Mouse (Mus musculus): ENCODE measurements at regions not wholly inside any gene's neighbourhood (a gene's known extent, or its start where the extent isn't known, plus 50 kb on each side); places are given as distances from the start of the nearest gene placed in this dataset.

- H3K27ac ChIP-seq = no peak overlapping the region
- no peak overlapping the region for H3K4me3 ChIP-seq
- no peaks in the 10 kb centered on the region for H3K36me3 ChIP-seq
- H3K27me3 ChIP-seq (ENCODE audit: insufficient read depth, poor library complexity, severe bottlenecking) = no peaks in the 10 kb centered on the region
- H3K9me3 ChIP-seq = no peaks in the 10 kb centered on the region
- no peak for DNase-seq (ENCODE audit: low spot score)
- no peaks in the 10 kb centered on the region; the same call in 1 of the 2 replicates for H3K4me1 ChIP-seq (replicated peaks)
- 84% methylated on average over 2 of the region's 2 CpGs for WGBS
Observed at GRCm38 (mm10) chr7:138679575-138679974, 166.3 kb upstream of the Ppp2r2d start.

GRCm38 (mm10) chr7:138672959-138673358, 172.9 kb upstream of the Ppp2r2d start:
- Histone ChIP-seq H3K9me3 (no peaks in the 10 kb centered on the region), H3K27me3 (ENCODE audit: insufficient read depth, poor library complexity, severe bottlenecking) (no peaks in the 10 kb centered on the region), H3K4me3 (no peak overlapping the region), H3K4me1 (replicated peaks) (peaks cover 15% of the 10 kb centered on the region), H3K36me3 (no peaks in the 10 kb centered on the region), H3K27ac (no peak overlapping the region)
- WGBS = 44% methylated on average over 1 of the region's 1 CpGs
- DNase-seq (ENCODE audit: low spot score) = no peak

GRCm38 (mm10) chr7:138668337-138668736, 177.5 kb upstream of the Ppp2r2d start:
- Histone ChIP-seq H3K9me3 (no peaks in the 10 kb centered on the region), H3K27me3 (ENCODE audit: insufficient read depth, poor library complexity, severe bottlenecking) (no peaks in the 10 kb centered on the region), H3K27ac (peak overlapping the region; percentile 24; the same call in 1 of the 2 replicates), H3K4me3 (no peak overlapping the region), H3K36me3 (no peaks in the 10 kb centered on the region), H3K4me1 (replicated peaks) (peaks cover 20% of the 10 kb centered on the region)
- 38% methylated on average over 4 of the region's 4 CpGs for WGBS
- DNase-seq (ENCODE audit: low spot score) = peak; percentile 12

GRCm38 (mm10) chr7:138660124-138660523, 185.8 kb upstream of the Ppp2r2d start:
- no peak overlapping the region for H3K27ac ChIP-seq
- no peaks in the 10 kb centered on the region for H3K27me3 ChIP-seq (ENCODE audit: insufficient read depth, poor library complexity, severe bottlenecking)
- no peak for DNase-seq (ENCODE audit: low spot score)
- H3K36me3 ChIP-seq = no peaks in the 10 kb centered on the region
- 87% methylated on average over 4 of the region's 4 CpGs for WGBS
- no peaks in the 10 kb centered on the region for H3K9me3 ChIP-seq
- H3K4me3 ChIP-seq = no peak overlapping the region
- peaks cover 11% of the 10 kb centered on the region; the same call in 1 of the 2 replicates for H3K4me1 ChIP-seq (replicated peaks)

GRCm38 (mm10) chr7:138657521-138657920, 188.4 kb upstream of the Ppp2r2d start:
- H3K27ac ChIP-seq = no peak overlapping the region
- no peaks in the 10 kb centered on the region for H3K27me3 ChIP-seq (ENCODE audit: insufficient read depth, poor library complexity, severe bottlenecking)
- DNase-seq (ENCODE audit: low spot score) = no peak
- WGBS = 87% methylated on average over 4 of the region's 4 CpGs
- H3K4me1 ChIP-seq (replicated peaks) = peaks cover 11% of the 10 kb centered on the region; the same call in 1 of the 2 replicates
- H3K4me3 ChIP-seq = no peak overlapping the region
- peaks cover 2% of the 10 kb centered on the region; the same call in 1 of the 2 replicates for H3K9me3 ChIP-seq
- no peaks in the 10 kb centered on the region for H3K36me3 ChIP-seq

GRCm38 (mm10) chr7:138657076-138657475, 188.8 kb upstream of the Ppp2r2d start:
- Histone ChIP-seq H3K4me1 (replicated peaks) (peaks cover 11% of the 10 kb centered on the region; the same call in 1 of the 2 replicates), H3K9me3 (peaks cover 5% of the 10 kb centered on the region; the same call in 1 of the 2 replicates), H3K4me3 (no peak overlapping the region), H3K27ac (no peak overlapping the region), H3K27me3 (ENCODE audit: insufficient read depth, poor library complexity, severe bottlenecking) (no peaks in the 10 kb centered on the region), H3K36me3 (no peaks in the 10 kb centered on the region)
- 89% methylated on average over 2 of the region's 2 CpGs for WGBS
- no peak for DNase-seq (ENCODE audit: low spot score)

- DNase-seq (ENCODE audit: low spot score) = no peak
- Histone ChIP-seq H3K9me3 (peaks cover 7% of the 10 kb centered on the region; the same call in 1 of the 2 replicates), H3K4me1 (replicated peaks) (peaks cover 11% of the 10 kb centered on the region; the same call in 1 of the 2 replicates), H3K27me3 (ENCODE audit: insufficient read depth, poor library complexity, severe bottlenecking) (no peaks in the 10 kb centered on the region), H3K4me3 (no peak overlapping the region), H3K27ac (no peak overlapping the region), H3K36me3 (no peaks in the 10 kb centered on the region)
- 69% methylated on average over 3 of the region's 3 CpGs for WGBS
Observed at GRCm38 (mm10) chr7:138655940-138656339, 189.9 kb upstream of the Ppp2r2d start.

- H3K4me3 ChIP-seq = no peak overlapping the region
- H3K27me3 ChIP-seq (ENCODE audit: insufficient read depth, poor library complexity, severe bottlenecking) = no peaks in the 10 kb centered on the region
- H3K9me3 ChIP-seq = peaks cover 7% of the 10 kb centered on the region; the same call in 1 of the 2 replicates
- WGBS = 94% methylated on average over 5 of the region's 5 CpGs
- H3K27ac ChIP-seq = no peak overlapping the region
- H3K4me1 ChIP-seq (replicated peaks) = peaks cover 5% of the 10 kb centered on the region; the same call in 1 of the 2 replicates
- DNase-seq (ENCODE audit: low spot score) = no peak
- H3K36me3 ChIP-seq = no peaks in the 10 kb centered on the region
Observed at GRCm38 (mm10) chr7:138650946-138651345, 194.9 kb upstream of the Ppp2r2d start.

- peaks cover 6% of the 10 kb centered on the region; the same call in 1 of the 2 replicates for H3K9me3 ChIP-seq
- H3K36me3 ChIP-seq = no peaks in the 10 kb centered on the region
- 86% methylated on average over 2 of the region's 2 CpGs for WGBS
- H3K27me3 ChIP-seq (ENCODE audit: insufficient read depth, poor library complexity, severe bottlenecking) = no peaks in the 10 kb centered on the region
- no peak for DNase-seq (ENCODE audit: low spot score)
- H3K4me1 ChIP-seq (replicated peaks) = no peaks in the 10 kb centered on the region
- H3K4me3 ChIP-seq = no peak overlapping the region
- H3K27ac ChIP-seq = no peak overlapping the region
Observed at GRCm38 (mm10) chr7:138647636-138648035, 198.2 kb upstream of the Ppp2r2d start.

GRCm38 (mm10) chr7:138640492-138641165, 205.2 kb upstream of the Ppp2r2d start:
- no peaks in the 10 kb centered on the region for H3K9me3 ChIP-seq
- no peak overlapping the region for H3K27ac ChIP-seq
- no peaks in the 10 kb centered on the region for H3K36me3 ChIP-seq
- no peaks in the 10 kb centered on the region for H3K27me3 ChIP-seq (ENCODE audit: insufficient read depth, poor library complexity, severe bottlenecking)
- no peak overlapping the region for H3K4me3 ChIP-seq
- DNase-seq (ENCODE audit: low spot score) = no peak
- WGBS = 81% methylated on average over 6 of the region's 6 CpGs
- H3K4me1 ChIP-seq (replicated peaks) = no peaks in the 10 kb centered on the region

- no peaks in the 10 kb centered on the region for H3K36me3 ChIP-seq
- 87% methylated on average over 3 of the region's 3 CpGs for WGBS
- no peaks in the 10 kb centered on the region for H3K27me3 ChIP-seq (ENCODE audit: insufficient read depth, poor library complexity, severe bottlenecking)
- no peak overlapping the region for H3K27ac ChIP-seq
- no peaks in the 10 kb centered on the region for H3K4me1 ChIP-seq (replicated peaks)
- no peak overlapping the region for H3K4me3 ChIP-seq
- no peak for DNase-seq (ENCODE audit: low spot score)
- H3K9me3 ChIP-seq = no peaks in the 10 kb centered on the region
Observed at GRCm38 (mm10) chr7:138639541-138639940, 206.3 kb upstream of the Ppp2r2d start.

GRCm38 (mm10) chr7:138626061-138626460, 219.8 kb upstream of the Ppp2r2d start:
- Histone ChIP-seq H3K27me3 (ENCODE audit: insufficient read depth, poor library complexity, severe bottlenecking) (no peaks in the 10 kb centered on the region), H3K4me3 (no peak overlapping the region), H3K9me3 (no peaks in the 10 kb centered on the region), H3K27ac (no peak overlapping the region), H3K36me3 (no peaks in the 10 kb centered on the region), H3K4me1 (replicated peaks) (no peaks in the 10 kb centered on the region)
- DNase-seq (ENCODE audit: low spot score) = no peak
- WGBS = 90% methylated on average over 9 of the region's 9 CpGs

GRCm38 (mm10) chr7:138620896-138621655, 223.5 kb upstream of the Tcerg1l start:
- DNase-seq (ENCODE audit: low spot score) = no peak
- Histone ChIP-seq H3K4me3 (no peak overlapping the region), H3K36me3 (no peaks in the 10 kb centered on the region), H3K4me1 (replicated peaks) (no peaks in the 10 kb centered on the region), H3K27me3 (ENCODE audit: insufficient read depth, poor library complexity, severe bottlenecking) (no peaks in the 10 kb centered on the region), H3K9me3 (no peaks in the 10 kb centered on the region), H3K27ac (no peak overlapping the region)
- 93% methylated on average over 10 of the region's 10 CpGs for WGBS

Measured in hindbrain, embryonic 10.5 days (tissue).